Mouse (Mus musculus) bone marrow, adult 2 months (tissue): ENCODE results near the gene Dph7. TPM values are rescaled to one million over a fixed set of nuclear protein-coding genes. Genes with fewer than 3 reads are reported as not detected.
A peak's percentile ranks its signal among the peaks of the same experiment; 100 is the strongest.
"Not testable (repeated sequence)": the region's sequence is repeated elsewhere in the genome, so short reads cannot be mapped to it uniquely, and the experiment has no call there.

ENCODE experiments used
- H3K27ac ChIP-seq: fragments of 200-500 bp; 2 replicates; pipeline ENCODE4 v1.5.1; 2012; ENCODE audit warnings: low read depth, mild to moderate bottlenecking, control low read depth, inconsistent platforms, low read length; ENCODE audit not compliant: control insufficient read depth, poor library complexity, insufficient read depth
- H3K4me1 ChIP-seq: fragments of 200-500 bp; 2 replicates; pipeline ENCODE4 v1.6.1; 2011; ENCODE audit warnings: low read length; ENCODE audit not compliant: control insufficient read depth, insufficient read depth
- H3K4me3 ChIP-seq: fragments of 200-500 bp; replicated peaks from 2 replicates; pipeline ENCODE3; 2011; ENCODE audit warnings: mild to moderate bottlenecking, low read depth, low read length, control low read depth; ENCODE audit not compliant: control insufficient read depth
- CTCF ChIP-seq: fragments of 200-500 bp; IDR thresholded peaks from 2 replicates; pipeline ENCODE4 v1.5.1; 2011; ENCODE audit warnings: low read length, control low read depth; ENCODE audit not compliant: control insufficient read depth, insufficient read depth
- POLR2A ChIP-seq: fragments of 200-500 bp; IDR thresholded peaks from 2 replicates; pipeline ENCODE4 v1.6.1; 2011; ENCODE audit warnings: low read depth, mild to moderate bottlenecking, control low read depth, low read length, borderline replicate concordance; ENCODE audit not compliant: control insufficient read depth
- WGBS: fragments of 180-500 bp; shearing (Covaris S2); methylation state at CpG from one replicate; pipeline ENCODE4 v1.1.7; 2018; 5-methylcytosine and 5-hydroxymethylcytosine counted together
- polyA plus RNA-seq: library from polyadenylated mRNA; stranded (reverse); fragments of >200 nt; gene quantifications from 2 replicates; pipeline ENCODE4 v1.2.4, GENCODE M21; 2011; ENCODE audit warnings: low replicate concordance; ENCODE audit not compliant: missing spikeins, insufficient read depth, insufficient read length

Dph7 gene
- polyA plus RNA-seq, 1 experiment, result 15.3 TPM

GRCm38 (mm10) chr2:24950189-24950535 is 12.0 kb upstream of the Dph7 start:
- Histone ChIP-seq H3K27ac (peak overlapping the region; percentile 61; the same call in 1 of the 2 replicates), H3K4me3 (peak overlapping the region; percentile 79), H3K4me1 (no peaks in the 10 kb centered on the region; the same call in 1 of the 2 replicates)
- WGBS, result 0% methylated on average over 31 of the region's 31 CpGs
- no peak for TF ChIP-seq CTCF
- no peak for TF ChIP-seq POLR2A

GRCm38 (mm10) chr2:24952537-24953055 is 9.6 kb upstream of the Dph7 start:
- Histone ChIP-seq H3K27ac (no peak overlapping the region), H3K4me1 (no peaks in the 10 kb centered on the region; the same call in 1 of the 2 replicates), H3K4me3 (no peak overlapping the region)
- WGBS, result 62% methylated on average over 4 of the region's 4 CpGs
- TF ChIP-seq POLR2A (no peak), CTCF (no peak)

GRCm38 (mm10) chr2:24960910-24961309 is 1.3 kb upstream of the Dph7 start:
- WGBS, result 56% methylated on average over 3 of the region's 3 CpGs
- Histone ChIP-seq H3K4me1 (no peaks in the 10 kb centered on the region), H3K27ac (no peak overlapping the region), H3K4me3 (no peak overlapping the region)
- no peak for TF ChIP-seq POLR2A
- peak; percentile 64 for TF ChIP-seq CTCF

GRCm38 (mm10) chr2:24970386-24970785 is 8.2 kb downstream of the Dph7 start:
- 40% methylated on average over 4 of the region's 4 CpGs for WGBS
- Histone ChIP-seq H3K4me3 (no peak overlapping the region), H3K4me1 (no peaks in the 10 kb centered on the region), H3K27ac (no peak overlapping the region)
- TF ChIP-seq CTCF (no peak), POLR2A (no peak)

GRCm38 (mm10) chr2:24974452-24974851 is 12.3 kb downstream of the Dph7 start:
- H3K4me1 ChIP-seq, result not testable (repeated sequence)
- 1% methylated on average over 17 of the region's 17 CpGs for WGBS
- H3K4me3 ChIP-seq, result peak overlapping the region; percentile 76
- H3K27ac ChIP-seq, result peak overlapping the region; percentile 91

GRCm38 (mm10) chr2:24974906-24975703 is 12.9 kb downstream of the Dph7 start, which contains the start of gene Mrpl41:
TSS of gene Mrpl41 (minus strand) at chr2:24975098.
- H3K27ac ChIP-seq, result peak within 1 kb of the TSS; percentile 91
- no peaks in the 10 kb centered on the region for H3K4me1 ChIP-seq
- under 1% methylated on average over 64 of the region's 64 CpGs for whole genome bisulfite sequencing
- no peak; the same call in 1 of the 2 replicates for TF ChIP-seq CTCF
- TF ChIP-seq POLR2A, result peak; percentile 88
- peak within 1 kb of the TSS; percentile 76 for H3K4me3 ChIP-seq

- Histone ChIP-seq H3K27ac (peak within 1 kb of the TSS; percentile 91), H3K4me1 (no peaks in the 10 kb centered on the region), H3K4me3 (peak within 1 kb of the TSS; percentile 76)
- TF ChIP-seq CTCF (no peak; the same call in 1 of the 2 replicates), POLR2A (no peak; the same call in 1 of the 2 replicates)
- 0% methylated on average over 16 of the region's 16 CpGs for WGBS
Measured at GRCm38 (mm10) chr2:24975704-24976297, 13.6 kb downstream of the Dph7 start, which contains the start of gene Pnpla7. TSS of gene Pnpla7 (plus strand) at chr2:24976033.

- TF ChIP-seq CTCF (no peak), POLR2A (no peak; the same call in 1 of the 2 replicates)
- Histone ChIP-seq H3K4me3 (peak overlapping the region; percentile 41), H3K4me1 (no peaks in the 10 kb centered on the region), H3K27ac (peak overlapping the region; percentile 13; the same call in 1 of the 2 replicates)
- WGBS, result 27% methylated on average over 5 of the region's 5 CpGs
Measured at GRCm38 (mm10) chr2:24976960-24977359, 14.8 kb downstream of the Dph7 start.
